Mouse (Mus musculus) right cerebral cortex, postnatal 25 days (tissue): Measurements from ENCODE around the gene Gm12355.
A peak's percentile ranks its signal among the peaks of the same experiment; 100 is the strongest.

Source experiments
- DNase-seq: peaks from one replicate; pipeline ENCODE4 v3.0.0; 2022

Gene Gm12355

GRCm38 (mm10) chr11:98599291-98599690 is 26.2 kb downstream of the Gm12355 start:
- DNase-seq = no peak

- DNase-seq = no peak
Observed at GRCm38 (mm10) chr11:98598851-98599290, 26.6 kb downstream of the Gm12355 start.

- no peak for DNase-seq
Observed at GRCm38 (mm10) chr11:98597991-98598390, 27.5 kb downstream of the Gm12355 start, which contains the start of gene Lrrc3c. TSS of gene Lrrc3c (plus strand) at chr11:98598291.

GRCm38 (mm10) chr11:98597363-98597762 is 28.1 kb downstream of the Gm12355 start:
- no peak for DNase-seq

GRCm38 (mm10) chr11:98595955-98596354 is 29.5 kb downstream of the Gm12355 start:
- DNase-seq = no peak

GRCm38 (mm10) chr11:98595473-98595872 is 30.0 kb downstream of the Gm12355 start:
- DNase-seq = no peak

GRCm38 (mm10) chr11:98595021-98595420 is 30.4 kb downstream of the Gm12355 start:
- no peak for DNase-seq

GRCm38 (mm10) chr11:98590548-98591445 is 34.7 kb downstream of the Gm12355 start:
- DNase-seq = no peak

- DNase-seq = no peak
Observed at GRCm38 (mm10) chr11:98589306-98589705, 36.2 kb downstream of the Gm12355 start.

GRCm38 (mm10) chr11:98588833-98589281 is 36.6 kb downstream of the Gm12355 start:
- no peak for DNase-seq

- DNase-seq = peak; percentile 46
Observed at GRCm38 (mm10) chr11:98587684-98588546, 37.5 kb downstream of the Gm12355 start.

- DNase-seq = peak; percentile 98
Observed at GRCm38 (mm10) chr11:98586892-98587563, 38.4 kb downstream of the Gm12355 start, which contains the start of gene Ormdl3. TSS of gene Ormdl3 (minus strand) at chr11:98587368.

GRCm38 (mm10) chr11:98586087-98586891 is 39.2 kb downstream of the Gm12355 start:
- peak; percentile 29 for DNase-seq

- DNase-seq = no peak
Observed at GRCm38 (mm10) chr11:98584629-98585177, 40.8 kb downstream of the Gm12355 start.

GRCm38 (mm10) chr11:98584146-98584545 is 41.3 kb downstream of the Gm12355 start:
- DNase-seq = no peak

GRCm38 (mm10) chr11:98583571-98583970 is 41.9 kb downstream of the Gm12355 start:
- no peak for DNase-seq

- no peak for DNase-seq
Observed at GRCm38 (mm10) chr11:98583265-98583552, 42.3 kb downstream of the Gm12355 start.

GRCm38 (mm10) chr11:98582551-98583264 is 42.8 kb downstream of the Gm12355 start:
- DNase-seq = no peak

GRCm38 (mm10) chr11:98582030-98582388 is 43.5 kb downstream of the Gm12355 start:
- DNase-seq = no peak

- no peak for DNase-seq
Observed at GRCm38 (mm10) chr11:98581286-98582029, 44.0 kb downstream of the Gm12355 start.
